Mouse (Mus musculus) bone marrow, adult 2 months (tissue): ENCODE results near the gene Cmtm8. TPM values are rescaled to one million over a fixed set of nuclear protein-coding genes. Genes with fewer than 3 reads are reported as not detected.

Experiments used
- H3K27ac ChIP-seq: fragments of 200-500 bp; 2 replicates; pipeline ENCODE4 v1.5.1; 2012; ENCODE audit warnings: low read depth, mild to moderate bottlenecking, control low read depth, inconsistent platforms, low read length; ENCODE audit not compliant: control insufficient read depth, poor library complexity, insufficient read depth
- H3K4me1 ChIP-seq: fragments of 200-500 bp; 2 replicates; pipeline ENCODE4 v1.6.1; 2011; ENCODE audit warnings: low read length; ENCODE audit not compliant: control insufficient read depth, insufficient read depth
- H3K4me3 ChIP-seq: fragments of 200-500 bp; replicated peaks from 2 replicates; pipeline ENCODE3; 2011; ENCODE audit warnings: mild to moderate bottlenecking, low read depth, low read length, control low read depth; ENCODE audit not compliant: control insufficient read depth
- CTCF ChIP-seq: fragments of 200-500 bp; IDR thresholded peaks from 2 replicates; pipeline ENCODE4 v1.5.1; 2011; ENCODE audit warnings: low read length, control low read depth; ENCODE audit not compliant: control insufficient read depth, insufficient read depth
- POLR2A ChIP-seq: fragments of 200-500 bp; IDR thresholded peaks from 2 replicates; pipeline ENCODE4 v1.6.1; 2011; ENCODE audit warnings: low read depth, mild to moderate bottlenecking, control low read depth, low read length, borderline replicate concordance; ENCODE audit not compliant: control insufficient read depth
- WGBS: fragments of 180-500 bp; shearing (Covaris S2); methylation state at CpG from one replicate; pipeline ENCODE4 v1.1.7; 2018; 5-methylcytosine and 5-hydroxymethylcytosine counted together
- polyA plus RNA-seq: library from polyadenylated mRNA; stranded (reverse); fragments of >200 nt; gene quantifications from 2 replicates; pipeline ENCODE4 v1.2.4, GENCODE M21; 2011; ENCODE audit warnings: low replicate concordance; ENCODE audit not compliant: missing spikeins, insufficient read depth, insufficient read length

Gene Cmtm8
- polyA plus RNA-seq, 1 experiment = not detected

DNA sequence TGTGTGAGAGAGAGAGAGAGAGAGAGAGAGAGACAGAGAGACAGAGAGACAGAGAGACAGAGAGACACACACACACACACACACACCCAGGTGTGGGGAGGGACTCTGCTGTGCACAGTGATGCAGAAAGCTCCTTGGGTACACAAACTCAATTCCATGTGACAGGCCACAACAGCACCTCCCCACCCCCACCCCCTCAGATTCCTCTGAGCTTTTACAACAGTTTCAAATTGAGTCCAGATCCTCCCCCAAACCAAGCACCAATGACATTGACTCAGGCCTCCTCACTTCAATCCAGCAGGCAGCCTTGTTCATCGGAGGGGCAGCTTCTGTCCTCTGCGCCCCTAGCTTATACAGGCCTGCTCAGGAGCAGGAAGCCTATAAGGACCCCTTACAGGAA lies 76.4 kb downstream of the Cmtm8 start:
- WGBS = 62% methylated on average over 2 of the region's 2 CpGs
- H3K27ac ChIP-seq = no peak overlapping the region; the same call in 1 of the 2 replicates
- peaks cover 7% of the 10 kb centered on the region for H3K4me1 ChIP-seq
- no peak overlapping the region for H3K4me3 ChIP-seq
- TF ChIP-seq POLR2A = no peak
- TF ChIP-seq CTCF = no peak

- 42% methylated on average over 13 of the region's 13 CpGs for WGBS
- no peak overlapping the region for H3K4me3 ChIP-seq
- H3K27ac ChIP-seq = 0 out of 2 replicates have a peak overlapping the region, but pooled peaks have one; percentile 21
- TF ChIP-seq POLR2A = no peak
- no peak for TF ChIP-seq CTCF
- H3K4me1 ChIP-seq = peaks cover 7% of the 10 kb centered on the region
Measured at GRCm38 (mm10) chr9:114767030-114767429, 76.9 kb downstream of the Cmtm8 start.

- Histone ChIP-seq H3K27ac (no peak overlapping the region), H3K4me1 (peaks cover 4% of the 10 kb centered on the region), H3K4me3 (no peak overlapping the region)
- WGBS = 48% methylated on average over 13 of the region's 13 CpGs
- TF ChIP-seq CTCF = peak; percentile 60
- TF ChIP-seq POLR2A = no peak
Measured at GRCm38 (mm10) chr9:114763341-114763740, 80.6 kb downstream of the Cmtm8 start.

DNA sequence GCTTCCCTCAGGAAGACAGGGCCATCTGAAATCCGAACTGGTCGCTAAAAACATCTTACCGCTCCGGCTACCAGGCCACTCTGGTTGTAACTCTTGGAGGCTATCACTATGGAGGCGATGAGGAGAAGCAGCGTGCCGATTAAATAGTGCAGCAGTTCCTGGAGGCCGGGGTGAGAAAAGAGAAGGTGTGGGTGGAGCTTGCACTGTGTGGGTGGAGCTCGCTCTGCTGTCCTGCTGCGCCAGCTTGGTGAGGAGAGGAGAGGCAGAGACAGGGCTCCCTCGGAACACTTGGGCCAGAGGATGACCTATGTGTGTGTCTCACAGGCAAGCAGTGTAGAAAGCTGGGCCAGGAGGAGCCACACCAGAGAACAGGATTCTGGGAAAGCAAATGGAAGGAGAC lies 82.1 kb downstream of the Cmtm8 start:
- TF ChIP-seq CTCF (no peak), POLR2A (no peak)
- no peak overlapping the region for H3K27ac ChIP-seq
- H3K4me1 ChIP-seq = peaks cover 4% of the 10 kb centered on the region
- no peak overlapping the region for H3K4me3 ChIP-seq
- 72% methylated on average over 11 of the region's 11 CpGs for WGBS

- H3K27ac ChIP-seq = no peak overlapping the region
- H3K4me3 ChIP-seq = no peak overlapping the region
- no peak for TF ChIP-seq POLR2A
- TF ChIP-seq CTCF = no peak
- WGBS = 62% methylated on average over 5 of the region's 5 CpGs
- peaks cover 4% of the 10 kb centered on the region for H3K4me1 ChIP-seq
Measured at GRCm38 (mm10) chr9:114760353-114760752, 83.6 kb downstream of the Cmtm8 start.

GRCm38 (mm10) chr9:114759886-114760285 lies 84.1 kb downstream of the Cmtm8 start:
- TF ChIP-seq POLR2A = no peak
- Histone ChIP-seq H3K4me3 (no peak overlapping the region), H3K4me1 (peaks cover 4% of the 10 kb centered on the region), H3K27ac (no peak overlapping the region)
- WGBS = 71% methylated on average over 4 of the region's 4 CpGs

DNA sequence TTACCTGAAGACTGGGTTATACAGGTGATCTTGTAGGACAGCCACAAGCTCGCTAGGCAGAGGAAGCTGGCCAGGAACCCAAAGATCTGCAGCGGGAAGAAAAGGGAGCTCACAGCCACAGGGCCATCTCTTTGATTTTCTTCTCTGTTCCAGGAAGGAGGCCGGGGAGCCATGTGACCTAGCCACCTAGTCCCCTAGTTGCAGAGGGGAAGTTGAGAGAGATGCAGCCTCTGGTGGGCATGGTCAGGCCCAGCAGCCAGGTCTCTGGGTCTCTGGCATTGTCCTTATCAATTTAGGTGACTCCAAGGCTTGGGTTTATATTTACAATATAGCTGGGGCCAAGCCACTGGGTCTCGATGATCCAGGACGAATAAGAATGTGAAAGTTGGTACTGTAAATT lies 85.2 kb downstream of the Cmtm8 start:
- Histone ChIP-seq H3K27ac (peak overlapping the region; percentile 53; the same call in 1 of the 2 replicates), H3K4me1 (peaks cover 4% of the 10 kb centered on the region), H3K4me3 (no peak overlapping the region)
- WGBS = 40% methylated on average over 5 of the region's 5 CpGs
- TF ChIP-seq CTCF = no peak
- TF ChIP-seq POLR2A = no peak

- no peak for TF ChIP-seq CTCF
- no peak for TF ChIP-seq POLR2A
- Histone ChIP-seq H3K4me1 (peaks cover 4% of the 10 kb centered on the region), H3K27ac (peak overlapping the region; percentile 53; the same call in 1 of the 2 replicates), H3K4me3 (no peak overlapping the region)
- WGBS = 26% methylated on average over 7 of the region's 7 CpGs
Measured at GRCm38 (mm10) chr9:114758272-114758671, 85.7 kb downstream of the Cmtm8 start.

GRCm38 (mm10) chr9:114752863-114753484 lies 91.0 kb downstream of the Cmtm8 start:
- Histone ChIP-seq H3K4me1 (peaks cover 3% of the 10 kb centered on the region; the same call in 1 of the 2 replicates), H3K4me3 (peak overlapping the region; percentile 55), H3K27ac (peak overlapping the region; percentile 88)
- TF ChIP-seq POLR2A (peak; percentile 68; the same call in 1 of the 2 replicates), CTCF (peak; percentile 97)
- under 1% methylated on average over 36 of the region's 36 CpGs for whole genome bisulfite sequencing
